Mouse (Mus musculus): ENCODE measurements at regions not wholly inside any gene's neighbourhood (a gene's known extent, or its start where the extent isn't known, plus 50 kb on each side); places are given as distances from the start of the nearest gene placed in this dataset.
"Not testable (repeated sequence)": the region's sequence is repeated elsewhere in the genome, so short reads cannot be mapped to it uniquely, and the experiment has no call there.

- DNase-seq (ENCODE audit: low spot score in 2 of 2), result no peak
Observed at GRCm38 (mm10) chr1:194565574-194565973, 52.4 kb upstream of the Plxna2 start.

GRCm38 (mm10) chr1:194563946-194564345, 54.1 kb upstream of the Plxna2 start:
- DNase-seq (ENCODE audit: low spot score in 2 of 2), result no peak

- DNase-seq (ENCODE audit: low spot score in 2 of 2), result no peak
Observed at GRCm38 (mm10) chr1:194561098-194561497, 56.9 kb upstream of the Plxna2 start.

GRCm38 (mm10) chr1:194548661-194549060, 69.4 kb upstream of the Plxna2 start:
- no peak for DNase-seq (ENCODE audit: low spot score in 2 of 2)

- DNase-seq (ENCODE audit: low spot score in 2 of 2), result no peak
Observed at GRCm38 (mm10) chr1:194548243-194548642, 69.8 kb upstream of the Plxna2 start.

GRCm38 (mm10) chr1:194540923-194541322, 77.1 kb upstream of the Plxna2 start:
- no peak for DNase-seq (ENCODE audit: low spot score in 2 of 2)

GRCm38 (mm10) chr1:194527342-194528165, 90.5 kb upstream of the Plxna2 start:
- DNase-seq (ENCODE audit: low spot score in 2 of 2), result no peak

GRCm38 (mm10) chr1:194524976-194525375, 93.0 kb upstream of the Plxna2 start:
- DNase-seq (ENCODE audit: low spot score in 2 of 2), result no peak

GRCm38 (mm10) chr1:194521216-194521615, 96.8 kb upstream of the Plxna2 start:
- DNase-seq (ENCODE audit: low spot score in 2 of 2), result no peak

- DNase-seq (ENCODE audit: low spot score in 2 of 2), result no peak
Observed at GRCm38 (mm10) chr1:194519509-194520220, 98.4 kb upstream of the Plxna2 start.

GRCm38 (mm10) chr1:194516136-194516535, 101.9 kb upstream of the Plxna2 start:
- DNase-seq (ENCODE audit: low spot score in 2 of 2), result no peak

- DNase-seq (ENCODE audit: low spot score in 2 of 2), result no peak
Observed at GRCm38 (mm10) chr1:194508314-194508713, 109.7 kb upstream of the Plxna2 start.

GRCm38 (mm10) chr1:194505826-194506225, 112.2 kb upstream of the Plxna2 start:
- no peak for DNase-seq (ENCODE audit: low spot score in 2 of 2)

GRCm38 (mm10) chr1:194504207-194504606, 113.8 kb upstream of the Plxna2 start:
- DNase-seq (ENCODE audit: low spot score in 2 of 2), result no peak

- DNase-seq (ENCODE audit: low spot score in 2 of 2), result no peak
Observed at GRCm38 (mm10) chr1:194503517-194503916, 114.5 kb upstream of the Plxna2 start.

GRCm38 (mm10) chr1:194496424-194496823, 121.6 kb upstream of the Plxna2 start:
- no peak for DNase-seq (ENCODE audit: low spot score in 2 of 2)

GRCm38 (mm10) chr1:194491111-194491510, 126.9 kb upstream of the Plxna2 start:
- DNase-seq (ENCODE audit: low spot score in 2 of 2), result no peak

GRCm38 (mm10) chr1:194488126-194488525, 129.9 kb upstream of the Plxna2 start:
- DNase-seq (ENCODE audit: low spot score in 2 of 2), result no peak

- no peak for DNase-seq (ENCODE audit: low spot score in 2 of 2)
Observed at GRCm38 (mm10) chr1:194482717-194483059, 135.3 kb upstream of the Plxna2 start.

GRCm38 (mm10) chr1:194482001-194482716, 135.9 kb upstream of the Plxna2 start:
- peak; percentile 24 to 31 for DNase-seq (ENCODE audit: low spot score in 2 of 2)

- DNase-seq (ENCODE audit: low spot score in 2 of 2), result not testable (repeated sequence)
Observed at GRCm38 (mm10) chr1:194471281-194471680, 146.7 kb upstream of the Plxna2 start.

GRCm38 (mm10) chr1:194452480-194452879, 165.5 kb upstream of the Plxna2 start:
- DNase-seq (ENCODE audit: low spot score in 2 of 2), result no peak
